Mouse (Mus musculus) liver, postnatal 0 days (tissue): ENCODE data around the gene Pcgf5. TPM values are rescaled to one million over a fixed set of nuclear protein-coding genes. Genes with fewer than 3 reads are reported as not detected.

Source experiments
- ATAC-seq: fragments of 200-750 bp; cut with Nextera tagmentation; 2 replicates; pipeline ENCODE4 v1.8.0; 2017; ENCODE audit warnings: mild to moderate bottlenecking, moderate library complexity
- DNase-seq: peaks from one replicate; pipeline ENCODE4 v3.0.0-alpha.2; 2016
- H3K27ac ChIP-seq: fragments of 300-500 bp; sonication (generic); 2 replicates; pipeline ENCODE4 v1.5.1; 2014; ENCODE audit warnings: antibody characterized with exemption, moderate library complexity, mild to moderate bottlenecking, low read depth
- H3K27me3 ChIP-seq: fragments of 300-500 bp; sonication (generic); 2 replicates; pipeline ENCODE4 v1.6.1; 2014; ENCODE audit warnings: low read length, control low read depth, mixed read lengths; ENCODE audit not compliant: insufficient read depth
- H3K36me3 ChIP-seq: fragments of 300-500 bp; sonication (generic); replicated peaks from 2 replicates; pipeline ENCODE4 v1.6.1; 2014; ENCODE audit warnings: mild to moderate bottlenecking, control low read depth, low read length, moderate library complexity, mixed read lengths; ENCODE audit not compliant: insufficient read depth
- H3K4me1 ChIP-seq: fragments of 300-500 bp; sonication (generic); 2 replicates; pipeline ENCODE4 v1.6.1; 2014; ENCODE audit warnings: antibody characterized with exemption, mild to moderate bottlenecking, control low read depth; ENCODE audit not compliant: insufficient read depth
- H3K4me2 ChIP-seq: fragments of 300-500 bp; sonication (generic); 2 replicates; pipeline ENCODE4 v1.6.1; 2014; ENCODE audit warnings: low read depth, mild to moderate bottlenecking, low read length, moderate library complexity, mixed read lengths
- H3K4me3 ChIP-seq: fragments of 300-500 bp; sonication (generic); 2 replicates; pipeline ENCODE4 v1.5.1; 2014; ENCODE audit warnings: low read depth, low read length
- H3K9ac ChIP-seq: fragments of 300-500 bp; sonication (generic); replicated peaks from 2 replicates; pipeline ENCODE4 v1.6.1; 2014; ENCODE audit warnings: mild to moderate bottlenecking, moderate library complexity
- H3K9me3 ChIP-seq: fragments of 300-500 bp; sonication (generic); 2 replicates; pipeline ENCODE4 v1.6.1; 2016; ENCODE audit warnings: mild to moderate bottlenecking, control low read depth, low read length, mixed read lengths
- CTCF ChIP-seq: sonication (generic); IDR thresholded peaks from 2 replicates; pipeline ENCODE4 v1.5.1; 2016; ENCODE audit warnings: antibody characterized with exemption, low read depth
- EP300 ChIP-seq: IDR thresholded peaks from 2 replicates; pipeline ENCODE4 v1.6.1; 2016; ENCODE audit warnings: antibody characterized with exemption, low read depth, mild to moderate bottlenecking
- WGBS: fragments of 180-500 bp; shearing (Covaris S2); extraction: QIAGEN DNeasy Blood & Tissue Kit; methylation state at CpG from one replicate; pipeline ENCODE4 v1.1.7; 2014; ENCODE audit not compliant: insufficient replicate concordance; 5-methylcytosine and 5-hydroxymethylcytosine counted together
- polyA plus RNA-seq: library from polyadenylated mRNA; unstranded; fragments of >200 nt; fragmentation: Nextera tagmentation; extraction: Ambion mirVana; gene quantifications from 2 replicates; pipeline ENCODE4 v1.2.1, GENCODE M21; 2015

Pcgf5 gene
- 13.3 and 14.7 TPM in 2 replicates for polyA plus RNA-seq

- TF ChIP-seq EP300 (no peak), CTCF (no peak)
- Histone ChIP-seq H3K9ac (peak within 1 kb of the TSS; percentile 65), H3K9me3 (no peaks in the 10 kb centered on the region), H3K27ac (peak within 1 kb of the TSS; percentile 12; the same call in 1 of the 2 replicates), H3K4me3 (peak within 1 kb of the TSS; percentile 77), H3K4me2 (peak within 1 kb of the TSS; percentile 98), H3K4me1 (peaks cover 5% of the 10 kb centered on the region; the same call in 1 of the 2 replicates), H3K27me3 (peaks cover 37% of the 10 kb centered on the region), H3K36me3 (no peaks in the 10 kb centered on the region)
- ATAC-seq (peak; percentile 78), DNase-seq (peak; percentile 73)
- WGBS: 3% methylated on average over 66 of the region's 92 CpGs
These were observed at the start of gene Pcgf5 for GRCm38 (mm10) chr19:36348161-36348800. Pcgf5 (plus strand) TSS chr19:36348309.

GRCm38 (mm10) chr19:36305542-36305941, 42.6 kb upstream of the Pcgf5 start:
- TF ChIP-seq EP300: no peak
- TF ChIP-seq CTCF: no peak
- Histone ChIP-seq H3K27ac (no peak overlapping the region), H3K9ac (no peak overlapping the region), H3K36me3 (no peaks in the 10 kb centered on the region), H3K27me3 (no peaks in the 10 kb centered on the region), H3K4me2 (no peak overlapping the region), H3K4me3 (no peak overlapping the region), H3K9me3 (no peaks in the 10 kb centered on the region), H3K4me1 (no peaks in the 10 kb centered on the region)
- ATAC-seq: no peak
- DNase-seq: no peak
- WGBS: 71% methylated on average over 5 of the region's 5 CpGs

- Histone ChIP-seq H3K9ac (no peak overlapping the region), H3K27me3 (no peaks in the 10 kb centered on the region), H3K4me2 (no peak overlapping the region), H3K36me3 (no peaks in the 10 kb centered on the region), H3K4me1 (no peaks in the 10 kb centered on the region), H3K27ac (no peak overlapping the region), H3K4me3 (no peak overlapping the region), H3K9me3 (no peaks in the 10 kb centered on the region)
- WGBS: 54% methylated on average over 5 of the region's 5 CpGs
- DNase-seq (no peak), ATAC-seq (no peak)
- TF ChIP-seq EP300 (no peak), CTCF (no peak)
These were observed 34.1 kb upstream of the Pcgf5 start for GRCm38 (mm10) chr19:36314010-36314409.

GRCm38 (mm10) chr19:36319735-36320134, 28.4 kb upstream of the Pcgf5 start:
- 65% methylated on average over 4 of the region's 4 CpGs for WGBS
- H3K9me3 ChIP-seq: no peaks in the 10 kb centered on the region
- H3K36me3 ChIP-seq: no peaks in the 10 kb centered on the region
- TF ChIP-seq CTCF (no peak), EP300 (no peak)
- no peak overlapping the region for H3K9ac ChIP-seq
- no peak for DNase-seq
- no peak for ATAC-seq
- H3K4me1 ChIP-seq: no peaks in the 10 kb centered on the region
- H3K27me3 ChIP-seq: no peaks in the 10 kb centered on the region
- no peak overlapping the region for H3K4me3 ChIP-seq
- no peak overlapping the region for H3K4me2 ChIP-seq
- H3K27ac ChIP-seq: no peak overlapping the region

GRCm38 (mm10) chr19:36321066-36321465, 27.0 kb upstream of the Pcgf5 start:
- ATAC-seq: no peak
- WGBS: 80% methylated on average over 3 of the region's 3 CpGs
- Histone ChIP-seq H3K9ac (no peak overlapping the region), H3K27ac (no peak overlapping the region), H3K9me3 (no peaks in the 10 kb centered on the region), H3K4me3 (no peak overlapping the region), H3K36me3 (no peaks in the 10 kb centered on the region), H3K4me1 (no peaks in the 10 kb centered on the region), H3K4me2 (no peak overlapping the region), H3K27me3 (no peaks in the 10 kb centered on the region)
- no peak for DNase-seq
- no peak for TF ChIP-seq CTCF
- TF ChIP-seq EP300: no peak

GRCm38 (mm10) chr19:36323326-36323725, 24.8 kb upstream of the Pcgf5 start:
- no peak for ATAC-seq

More at GRCm38 (mm10) chr19:36323326-36323725, 24.8 kb upstream of the Pcgf5 start:
- DNase-seq: no peak
- Histone ChIP-seq H3K4me1 (no peaks in the 10 kb centered on the region), H3K4me3 (no peak overlapping the region), H3K9me3 (no peaks in the 10 kb centered on the region), H3K27me3 (no peaks in the 10 kb centered on the region), H3K36me3 (no peaks in the 10 kb centered on the region), H3K4me2 (no peak overlapping the region), H3K9ac (no peak overlapping the region), H3K27ac (no peak overlapping the region)
- TF ChIP-seq CTCF (no peak), EP300 (no peak)
- WGBS: 63% methylated on average over 2 of the region's 2 CpGs
